Mouse (Mus musculus) liver, embryonic 16.5 days (tissue): ENCODE data around the gene Ddo. TPM values are rescaled to one million over a fixed set of nuclear protein-coding genes. Genes with fewer than 3 reads are reported as not detected.

ENCODE experiments used
- ATAC-seq: fragments of 200-750 bp; cut with Nextera tagmentation; 2 replicates; pipeline ENCODE4 v1.8.0; 2017; ENCODE audit warnings: low read depth, mild to moderate bottlenecking, moderate number of reproducible peaks, moderate library complexity
- H3K27ac ChIP-seq: fragments of 300-500 bp; sonication (generic); 2 replicates; pipeline ENCODE4 v1.5.1; 2014; ENCODE audit warnings: mild to moderate bottlenecking, low read length
- H3K27me3 ChIP-seq: fragments of 300-500 bp; sonication (generic); 2 replicates; pipeline ENCODE4 v1.6.1; 2014; ENCODE audit warnings: low read depth, low read length, mixed read lengths; ENCODE audit not compliant: control insufficient read depth, insufficient read depth
- H3K36me3 ChIP-seq: fragments of 300-500 bp; sonication (generic); 2 replicates; pipeline ENCODE4 v1.6.1; 2014; ENCODE audit warnings: mild to moderate bottlenecking; ENCODE audit not compliant: control insufficient read depth, insufficient read depth
- H3K4me1 ChIP-seq: fragments of 300-500 bp; sonication (generic); 2 replicates; pipeline ENCODE4 v1.6.1; 2014; ENCODE audit warnings: low read depth, low read length, mixed read lengths; ENCODE audit not compliant: control insufficient read depth
- H3K4me2 ChIP-seq: fragments of 300-500 bp; sonication (generic); 2 replicates; pipeline ENCODE4 v1.6.1; 2014; ENCODE audit warnings: low read depth, low read length, mixed read lengths
- H3K4me3 ChIP-seq: fragments of 300-500 bp; sonication (generic); 2 replicates; pipeline ENCODE4 v1.5.1; 2014; ENCODE audit warnings: low read depth, mild to moderate bottlenecking, low read length
- H3K9ac ChIP-seq: fragments of 300-500 bp; sonication (generic); 2 replicates; pipeline ENCODE4 v1.6.1; 2014; ENCODE audit warnings: low read depth, low read length
- H3K9me3 ChIP-seq: fragments of 300-500 bp; sonication (generic); replicated peaks from 2 replicates; pipeline ENCODE4 v1.6.1; 2016; ENCODE audit warnings: low read length; ENCODE audit not compliant: control insufficient read depth
- WGBS: fragments of 180-500 bp; shearing (Covaris S2); extraction: QIAGEN DNeasy Blood & Tissue Kit; methylation state at CpG from one replicate; pipeline ENCODE4 v1.1.7; 2014; ENCODE audit not compliant: insufficient replicate concordance; 5-methylcytosine and 5-hydroxymethylcytosine counted together
- polyA plus RNA-seq: library from polyadenylated mRNA; unstranded; fragments of >200 nt; fragmentation: Nextera tagmentation; extraction: Ambion mirVana; gene quantifications from 2 replicates; pipeline ENCODE4 v1.2.1, GENCODE M21; 2015

Ddo gene
- polyA plus RNA-seq, 1 experiment from 2014 or later = 0.13 TPM

DNA sequence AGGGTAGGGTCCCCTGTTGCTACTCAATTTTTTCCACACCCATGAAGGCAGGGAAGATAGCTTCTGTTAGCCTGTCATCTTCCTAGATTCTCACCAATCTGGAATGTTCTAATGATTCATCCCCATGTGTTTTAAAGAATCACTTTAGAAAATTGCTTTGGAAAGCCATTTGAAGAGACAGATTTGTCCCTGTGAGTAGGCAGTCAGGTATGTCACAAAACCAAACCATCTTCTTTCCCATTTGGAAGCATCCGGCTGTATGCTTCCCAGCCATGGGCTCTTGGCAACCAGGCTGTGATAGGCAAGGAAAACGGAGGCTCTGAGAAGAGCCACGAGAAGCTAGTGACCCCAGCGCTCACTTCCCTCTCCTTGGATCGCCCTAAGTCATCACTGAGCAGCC lies 100.4 kb downstream of the Ddo start:
- WGBS = 62% methylated on average over 5 of the region's 5 CpGs
- Histone ChIP-seq H3K9ac (no peak overlapping the region), H3K4me3 (no peak overlapping the region), H3K36me3 (no peaks in the 10 kb centered on the region), H3K27ac (no peak overlapping the region), H3K9me3 (no peaks in the 10 kb centered on the region), H3K4me2 (no peak overlapping the region), H3K4me1 (no peaks in the 10 kb centered on the region), H3K27me3 (no peaks in the 10 kb centered on the region)
- no peak for ATAC-seq

Other genes with a start within 250 kb of the Ddo start
- not detected in 2 replicates for gene Slc22a16, start 59.7 kb upstream of the Ddo start, polyA plus RNA-seq
- gene Mettl24, start 53.3 kb downstream of the Ddo start, polyA plus RNA-seq = 0.39 and 0.47 TPM in 2 replicates